16 mouse cellular contexts compared by ENCODE assay signal in genomic region chr6:136986019-136986418, GRCm38 (mm10). TPM values are rescaled to one million over a fixed set of nuclear protein-coding genes. Genes with fewer than 3 reads are reported as not detected.
DNase-seq lines count a peak whose midpoint lies in the region; ATAC-seq lines count a peak whose summit lies in the region.
"Had no signal": no experiment of that assay in that cellular context is flagged by ENCODE, and none has a peak within 500 bp of the region (broad histone marks: within the 10 kb centered on the region; RNA-seq: fewer than 3 reads in every experiment).

No protein-coding gene starts in this region.

- H3K4me3 ChIP-seq in limb, embryonic 15.5 days: no peak overlapping the region
- H3K4me3 ChIP-seq: midbrain, embryonic 12.5 days; neural tube, embryonic 13.5 days had no signal

- no peak overlapping the region for H3K9ac ChIP-seq in limb, embryonic 15.5 days
- H3K9ac ChIP-seq: liver, embryonic 14.5 days; midbrain, embryonic 12.5 days; neural tube, embryonic 13.5 days had no signal

- 38% methylated on average over 13 of the region's 13 CpGs for WGBS in limb, embryonic 15.5 days

- no peaks in the 10 kb centered on the region for H3K36me3 ChIP-seq in limb, embryonic 15.5 days
- H3K36me3 ChIP-seq: midbrain, embryonic 12.5 days; neural tube, embryonic 13.5 days had no signal

- DNase-seq in frontal cortex, adult 2 months (ENCODE audit: extremely low spot score in 1 of 2, low spot score in 1 of 2): no peak
- DNase-seq in kidney, postnatal 10 days: peak; percentile 31
- DNase-seq in kidney, postnatal 36 days: no peak
- DNase-seq in brain, adult 2 months (ENCODE audit: low read depth, low spot score): peak; percentile 69
- DNase-seq in thymus, postnatal 4 days: no peak
- DNase-seq: cerebellum, adult 11 months; cerebellum, postnatal 25 days; gastrocnemius, postnatal 10 days; kidney, adult 2 months; lung, postnatal 36 days; thymus, postnatal 25 days had no signal

- peak overlapping the region; percentile 40 for H3K27ac ChIP-seq in limb, embryonic 15.5 days
- H3K27ac ChIP-seq: liver, embryonic 14.5 days; midbrain, embryonic 12.5 days; neural tube, embryonic 13.5 days had no signal

- peak overlapping the region; percentile 21 for H3K4me2 ChIP-seq in limb, embryonic 15.5 days
- H3K4me2 ChIP-seq: midbrain, embryonic 12.5 days; neural tube, embryonic 13.5 days had no signal

- no peaks in the 10 kb centered on the region for H3K27me3 ChIP-seq in limb, embryonic 15.5 days
- H3K27me3 ChIP-seq: midbrain, embryonic 12.5 days; neural tube, embryonic 13.5 days had no signal

- peak; percentile 64; the same call in 1 of the 2 replicates for ATAC-seq in frontal cortex, adult (ENCODE audit: low TSS enrichment)
- ATAC-seq in limb, embryonic 15.5 days (ENCODE audit: insufficient number of reproducible peaks, low FRiP score, low TSS enrichment, low read depth): no peak

- H3K9me3 ChIP-seq in limb, embryonic 15.5 days: no peaks in the 10 kb centered on the region
- H3K9me3 ChIP-seq: midbrain, embryonic 12.5 days; neural tube, embryonic 13.5 days had no signal

- peaks cover 19% of the 10 kb centered on the region for H3K4me1 ChIP-seq in limb, embryonic 15.5 days
- H3K4me1 ChIP-seq: midbrain, embryonic 12.5 days had no signal

RNA-seq across cellular contexts. Expression of gene Arhgdib, which starts 44.3 kb away (rescaled TPM):
- 25.5 and 28.9 TPM in 2 replicates for polyA plus RNA-seq in frontal cortex, adult 2 months (2012; rRNA removed)
- polyA plus RNA-seq in limb, embryonic 15.5 days (2015; fragmentation: Nextera tagmentation; extraction: Ambion mirVana): 166 and 167 TPM in 2 replicates

Comparison
In these comparisons a context has a peak if more than half of its experiments do, and no peak if none do; other contexts are left out.
1. DNase-seq: peak in kidney, postnatal 10 days (single experiment) and brain, adult 2 months (single experiment); none in frontal cortex, adult 2 months (0 of 2), kidney, postnatal 36 days (0 of 2) and thymus, postnatal 4 days (single experiment).